Mouse (Mus musculus) urinary bladder, adult 2 months (tissue): ENCODE data around the gene Prim2. TPM values are rescaled to one million over a fixed set of nuclear protein-coding genes. Genes with fewer than 3 reads are reported as not detected.

ENCODE experiments used
- DNase-seq: peaks from one replicate; pipeline ENCODE4 v3.0.0; 2022; ENCODE audit warnings: low spot score
- polyA plus RNA-seq: library from polyadenylated mRNA; depleted of rRNA; stranded (reverse); fragments of >200 nt; gene quantifications from 2 replicates; pipeline ENCODE4 v1.2.3, GENCODE M21; 2012; rRNA removed

Gene Prim2
- polyA plus RNA-seq, result 9.0 and 10.8 TPM in 2 replicates

DNA sequence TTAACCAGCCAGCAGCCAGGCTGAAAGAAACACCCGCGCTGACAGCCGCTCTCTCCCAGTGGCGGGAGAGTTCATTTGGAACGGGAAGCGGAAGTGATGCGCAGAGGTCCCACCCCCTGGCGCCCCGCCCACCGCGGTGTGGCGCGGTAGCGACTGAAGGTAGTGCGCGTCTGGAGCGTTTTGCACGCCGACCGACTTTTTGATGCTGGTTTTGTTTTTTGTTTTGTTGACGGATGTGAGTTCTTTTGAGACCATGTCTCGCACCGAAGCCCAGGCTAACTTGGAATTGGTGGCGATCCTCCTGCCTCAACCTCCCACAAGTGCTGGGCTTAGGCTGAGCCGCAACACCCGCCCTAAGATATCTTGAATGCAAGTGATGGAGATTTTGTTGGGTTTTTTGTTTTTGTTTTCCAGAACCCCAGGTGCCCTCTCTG lies at the start of gene Prim2:
TSS of gene Prim2 (minus strand) at position 88 of the 434 bp plus-strand sequence.
- DNase-seq, result peak; percentile 69

DNA sequence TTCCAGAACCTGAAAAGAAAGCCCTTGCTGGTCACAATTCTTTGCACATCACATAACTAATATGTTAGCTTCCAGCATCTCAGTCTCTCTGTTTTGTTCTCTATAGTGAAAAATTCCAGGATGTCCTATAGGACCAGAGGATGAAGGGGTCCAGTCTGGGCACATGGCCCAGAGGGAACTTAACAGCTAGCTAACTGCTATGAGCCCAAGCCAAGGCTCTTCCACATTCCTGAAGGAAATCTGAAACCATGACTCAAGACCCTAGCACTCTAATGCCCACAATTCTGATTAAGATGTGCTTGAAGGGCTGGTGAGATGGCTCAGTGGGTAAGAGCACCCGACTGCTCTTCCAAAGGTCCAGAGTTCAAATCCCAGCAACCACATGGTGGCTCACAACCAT lies 48.0 kb upstream of the Prim2 start:
- DNase-seq, result no peak

DNA sequence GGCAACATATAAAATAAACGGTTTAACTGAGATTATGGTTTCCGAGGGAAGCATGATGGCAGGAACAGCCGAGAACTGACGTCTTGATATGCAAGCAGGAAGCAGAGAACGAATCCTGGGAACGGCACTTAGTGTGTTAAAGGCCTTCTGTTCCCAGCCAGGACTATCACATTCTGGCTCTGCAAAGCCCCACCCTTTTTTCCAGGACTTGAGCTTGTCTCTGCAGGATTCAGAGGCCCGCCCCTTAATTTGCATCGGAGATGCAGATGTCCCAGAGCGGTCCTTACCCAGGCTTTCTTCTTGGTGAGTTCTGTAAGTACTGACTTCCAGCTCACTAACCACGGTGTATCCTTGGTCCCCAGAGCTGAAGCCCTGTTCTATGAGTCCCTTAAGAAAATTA lies 45.2 kb upstream of the Prim2 start:
- no peak for DNase-seq

DNA sequence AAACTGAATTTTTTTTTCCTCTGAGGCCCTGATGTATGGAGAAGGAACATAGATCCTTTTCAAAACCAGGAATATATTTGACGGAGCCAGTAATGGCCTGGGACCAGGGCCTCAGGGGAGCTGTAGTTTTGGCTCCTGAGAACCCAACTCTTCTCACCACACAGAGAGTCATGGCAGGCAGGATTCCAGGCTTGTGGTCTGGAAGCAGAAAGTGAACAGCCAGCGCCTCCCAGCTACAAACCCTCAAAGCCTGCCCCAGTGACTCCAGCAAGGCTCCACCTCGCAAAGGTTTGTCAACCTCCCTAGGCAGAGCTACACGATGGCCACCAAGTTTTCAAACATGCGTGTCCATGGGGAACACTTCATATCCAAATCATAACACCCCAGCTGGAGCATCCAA lies 42.4 kb upstream of the Prim2 start:
- DNase-seq, result no peak

DNA sequence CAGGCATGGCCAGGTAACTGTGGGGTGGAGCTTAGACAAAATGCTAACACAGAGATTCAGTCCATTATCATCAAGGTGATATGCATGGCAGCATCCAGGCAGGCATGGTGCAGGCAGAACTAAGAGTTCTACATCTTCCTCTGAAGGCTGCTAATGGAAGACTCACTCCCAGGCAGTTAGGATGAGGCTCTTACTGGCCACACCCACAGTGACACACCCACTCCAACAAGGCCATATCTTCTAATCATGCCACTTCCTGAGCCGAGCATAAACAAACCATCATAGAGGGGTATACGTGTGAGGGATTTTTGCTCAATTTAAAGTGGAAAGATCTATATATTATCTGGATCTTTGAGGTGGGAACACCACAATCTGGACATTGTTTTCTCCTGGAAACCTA lies 40.0 kb upstream of the Prim2 start:
- DNase-seq, result no peak

GRCm38 (mm10) chr1:33701244-33701643 lies 31.6 kb upstream of the Prim2 start:
- no peak for DNase-seq

- DNase-seq, result no peak
These were observed 26.4 kb upstream of the Prim2 start for GRCm38 (mm10) chr1:33696016-33696415.

DNA sequence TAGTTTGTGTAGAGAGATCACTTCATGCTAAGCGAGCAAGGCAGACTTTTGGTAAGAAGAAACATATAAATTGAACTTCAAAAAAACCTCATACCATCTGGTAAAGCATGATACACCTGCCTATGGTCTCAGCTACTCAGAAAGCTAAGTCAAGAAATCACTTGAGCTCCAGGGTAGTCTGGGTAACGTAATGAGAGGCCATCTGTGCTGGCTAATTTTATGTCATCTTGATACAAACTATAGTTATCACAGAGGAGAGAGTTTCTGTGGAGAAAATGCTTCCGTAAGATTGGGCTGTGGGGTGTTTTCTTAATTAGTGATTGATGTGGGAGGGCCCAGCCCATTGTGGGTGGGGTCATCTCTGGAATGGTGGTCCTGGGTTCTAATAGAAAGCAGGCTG lies 24.3 kb upstream of the Prim2 start:
- DNase-seq, result no peak

GRCm38 (mm10) chr1:33690087-33690448 lies 20.5 kb upstream of the Prim2 start:
- DNase-seq, result no peak

DNA sequence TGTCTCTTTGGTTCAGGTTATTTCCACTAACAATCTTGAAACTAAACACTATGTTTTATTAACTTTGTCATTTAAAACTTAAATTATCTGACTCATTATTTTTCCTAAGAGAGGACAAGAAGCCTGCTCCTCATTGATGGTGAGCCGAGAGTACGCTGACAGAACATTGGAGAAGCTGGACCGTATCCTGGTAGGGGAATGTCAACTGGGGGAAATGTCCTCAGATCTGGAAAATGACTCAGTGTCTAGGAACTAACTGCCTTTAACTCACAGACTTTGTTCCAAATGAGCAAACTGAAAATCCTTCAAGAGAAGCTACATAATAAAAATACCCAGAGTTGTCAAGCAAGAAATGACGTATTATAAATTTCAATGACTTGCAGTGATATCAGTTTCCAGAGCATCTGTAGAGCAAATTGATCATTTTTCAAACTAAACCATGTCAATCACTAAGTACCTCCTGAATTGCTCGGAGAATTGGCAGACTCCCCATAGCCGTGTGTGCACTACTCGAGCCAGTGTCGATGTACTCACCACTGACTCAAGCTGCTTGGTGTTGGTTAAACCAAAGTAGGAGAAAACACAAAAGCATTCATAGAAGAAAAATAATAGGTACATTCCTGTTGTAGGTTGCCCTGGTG lies 20.0 kb upstream of the Prim2 start:
- no peak for DNase-seq

GRCm38 (mm10) chr1:33688810-33689209 lies 19.2 kb upstream of the Prim2 start:
- no peak for DNase-seq

DNA sequence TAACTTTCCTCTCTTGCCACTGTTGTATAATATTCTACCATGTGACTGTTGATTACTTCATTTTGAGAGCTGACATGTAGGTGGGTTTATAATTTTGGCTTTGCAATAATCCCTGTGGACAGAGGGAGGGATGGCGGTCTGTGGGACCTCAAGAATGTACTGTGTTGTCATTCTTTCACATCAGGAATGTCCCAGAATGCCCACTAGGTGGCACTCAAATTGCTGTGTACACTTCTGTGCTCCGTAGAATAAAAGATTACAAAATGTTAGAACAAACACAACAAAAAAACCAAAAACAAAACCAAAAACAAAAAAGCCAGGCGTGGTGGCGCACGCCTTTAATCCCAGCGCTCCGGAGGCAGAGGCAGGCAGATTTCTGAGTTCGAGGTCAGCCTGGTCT lies 14.9 kb upstream of the Prim2 start:
- DNase-seq, result no peak

DNA sequence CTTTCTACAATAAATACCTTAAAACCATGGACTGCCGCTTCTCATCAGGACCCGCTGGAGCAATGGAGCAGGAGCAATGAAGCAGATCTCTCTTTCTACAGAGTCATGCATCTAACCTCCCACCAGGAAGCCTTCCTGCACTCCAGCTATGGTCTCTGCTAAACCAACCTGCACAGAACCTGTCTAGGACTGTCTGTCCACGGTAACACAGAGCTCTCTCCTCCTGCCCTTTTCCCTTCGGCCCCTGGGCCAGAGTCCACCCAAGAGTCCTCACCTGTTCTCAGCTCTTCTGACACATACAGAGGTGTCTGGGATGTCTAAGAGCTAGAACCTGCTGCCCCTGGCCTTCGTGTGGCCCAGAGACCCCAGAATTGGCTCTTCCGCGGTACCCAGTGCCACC lies 11.3 kb upstream of the Prim2 start:
- DNase-seq, result no peak

DNA sequence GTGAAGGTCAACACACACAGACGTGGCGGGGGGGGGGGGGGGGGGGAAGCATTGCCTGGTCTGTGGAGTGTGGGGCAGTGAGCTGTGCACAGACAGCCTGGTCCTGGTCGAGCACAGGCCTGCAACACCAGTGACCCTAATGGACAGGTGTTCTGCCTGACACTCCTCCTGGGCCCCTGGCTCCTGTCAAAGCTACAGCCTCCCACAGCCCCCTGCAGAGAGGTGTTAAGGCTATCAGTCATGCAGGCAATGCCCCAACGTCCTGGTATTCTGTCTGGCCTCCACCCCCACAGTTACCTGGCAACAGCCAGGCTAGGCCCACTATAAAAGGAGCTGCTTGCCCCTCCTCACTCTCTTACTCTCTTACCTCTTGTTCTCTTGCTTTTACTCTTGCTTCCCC lies 10.8 kb upstream of the Prim2 start:
- no peak for DNase-seq

DNA sequence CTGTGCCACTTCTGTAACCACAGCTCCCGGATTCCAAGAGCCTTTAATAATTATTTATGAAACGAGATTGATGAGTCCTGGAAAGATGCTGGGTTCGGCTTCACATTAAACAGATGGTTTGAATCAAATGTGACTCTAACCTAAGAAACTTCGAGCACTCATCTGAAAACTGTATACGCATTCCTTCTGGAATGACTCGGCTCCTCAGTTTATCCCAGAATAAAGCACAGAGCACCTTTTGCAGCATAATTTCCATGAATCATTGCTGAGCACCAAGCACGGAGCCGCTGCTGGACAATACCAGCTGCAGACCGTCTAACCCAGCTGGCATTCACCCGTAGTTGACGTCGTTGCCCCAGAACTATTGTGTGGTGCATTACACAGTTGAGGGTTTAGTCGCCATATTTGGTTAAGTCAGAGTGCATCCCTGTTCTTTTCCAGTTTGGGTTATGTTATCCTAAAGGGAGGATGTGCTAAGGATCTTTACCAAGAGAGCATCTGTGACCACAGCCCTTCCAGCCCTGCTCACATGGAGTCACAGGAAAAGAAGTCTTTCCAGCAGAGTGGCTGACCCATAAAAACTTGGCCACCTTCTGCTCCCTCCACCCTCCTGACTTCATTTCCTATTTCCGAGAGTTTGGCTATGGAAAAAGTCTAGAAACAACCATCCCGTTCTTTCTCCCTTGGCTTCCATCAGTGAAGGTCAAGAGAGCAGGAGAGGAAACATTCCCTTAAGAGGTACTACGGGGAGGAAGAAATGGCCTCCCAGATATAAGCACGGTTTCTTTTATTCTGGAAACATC lies 3.8 kb upstream of the Prim2 start:
- DNase-seq, result no peak

DNA sequence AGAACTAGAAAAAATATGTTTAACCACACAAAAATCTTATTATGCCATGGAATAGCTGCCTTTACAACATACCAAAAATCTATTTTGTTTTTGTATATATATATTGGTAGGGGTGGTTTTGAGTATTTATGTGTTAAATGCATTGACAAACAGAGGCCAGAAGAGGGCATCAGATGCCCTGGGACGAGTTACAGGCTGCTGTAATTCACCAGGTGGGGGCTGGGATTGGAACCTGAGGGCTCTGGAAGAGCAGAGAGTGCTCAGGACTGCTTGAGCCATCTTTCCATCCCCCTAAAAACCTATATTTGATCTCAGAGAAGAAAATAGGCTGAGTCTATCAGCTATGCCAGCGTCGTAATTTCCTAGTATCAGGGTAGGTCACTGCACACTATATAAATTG lies 2.9 kb upstream of the Prim2 start:
- DNase-seq, result no peak

DNA sequence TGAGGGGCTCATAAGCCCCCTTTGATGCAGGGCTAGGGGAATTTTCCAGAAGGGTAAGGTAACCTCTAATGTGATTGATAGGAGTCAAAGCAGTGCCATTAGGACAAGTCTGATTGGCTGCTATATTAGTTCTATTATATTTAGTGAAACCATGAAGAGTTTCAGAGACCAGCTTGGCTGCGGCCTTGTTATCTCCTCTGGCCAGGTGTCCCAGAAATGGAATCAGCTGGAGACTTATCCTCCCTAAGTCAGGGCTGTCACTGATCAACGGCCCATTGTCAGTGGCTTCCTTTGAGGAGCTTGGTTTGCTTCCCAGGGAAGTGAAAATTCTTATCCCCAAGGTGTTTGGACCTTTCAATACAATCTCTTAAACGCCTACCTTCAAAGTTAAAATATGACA lies 2.5 kb upstream of the Prim2 start:
- DNase-seq, result no peak

- no peak for DNase-seq
These were observed 1.8 kb upstream of the Prim2 start for GRCm38 (mm10) chr1:33671441-33671840.

- peak; percentile 33 for DNase-seq
These were observed 595 bp upstream of the Prim2 start for GRCm38 (mm10) chr1:33670164-33670616.

DNA sequence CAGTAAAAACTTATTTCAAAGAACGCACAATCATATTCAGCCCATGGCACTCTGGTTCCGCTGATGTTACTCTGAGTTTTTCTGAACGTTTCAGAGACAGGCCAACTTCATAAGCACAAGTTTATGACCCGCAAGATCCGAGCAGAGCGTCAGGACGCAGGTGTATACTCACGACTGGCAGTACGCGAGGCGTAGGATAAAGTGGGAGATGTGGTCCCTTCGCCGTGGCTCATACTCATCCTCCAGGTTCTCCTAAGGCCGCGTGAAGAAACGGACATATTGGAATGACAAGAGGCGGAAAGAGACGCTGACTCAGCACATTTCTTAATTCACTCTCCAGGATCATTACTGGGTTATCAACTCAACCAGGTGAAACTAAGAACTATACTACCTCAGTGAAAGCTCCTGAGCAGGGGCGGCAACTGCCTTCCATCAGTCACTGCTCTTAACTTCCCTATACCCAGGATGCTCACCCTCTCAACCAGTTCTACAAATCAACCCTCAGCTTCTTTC lies 5.9 kb downstream of the Prim2 start:
- no peak for DNase-seq

- no peak for DNase-seq
These were observed 6.4 kb downstream of the Prim2 start for GRCm38 (mm10) chr1:33663163-33663562.

DNA sequence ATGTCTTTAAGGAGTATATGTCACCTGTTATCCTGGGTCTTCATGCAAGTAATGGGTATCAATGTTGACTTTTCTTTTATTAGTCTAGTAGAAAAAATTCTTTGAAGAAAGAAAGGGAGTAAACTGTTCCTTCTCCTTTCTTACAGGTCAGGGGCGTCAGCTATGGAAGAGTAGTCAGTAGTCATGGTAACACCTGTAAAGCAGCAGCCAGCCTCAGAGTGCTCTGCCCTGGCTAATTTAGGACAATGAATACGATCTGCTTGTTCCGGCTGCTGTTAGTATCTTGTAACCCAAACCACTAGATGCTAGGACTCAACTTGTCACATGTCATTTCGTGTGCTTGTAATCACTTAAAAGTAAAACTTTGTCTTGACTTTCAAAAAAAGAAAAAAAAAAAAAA lies 11.3 kb downstream of the Prim2 start:
- no peak for DNase-seq

DNA sequence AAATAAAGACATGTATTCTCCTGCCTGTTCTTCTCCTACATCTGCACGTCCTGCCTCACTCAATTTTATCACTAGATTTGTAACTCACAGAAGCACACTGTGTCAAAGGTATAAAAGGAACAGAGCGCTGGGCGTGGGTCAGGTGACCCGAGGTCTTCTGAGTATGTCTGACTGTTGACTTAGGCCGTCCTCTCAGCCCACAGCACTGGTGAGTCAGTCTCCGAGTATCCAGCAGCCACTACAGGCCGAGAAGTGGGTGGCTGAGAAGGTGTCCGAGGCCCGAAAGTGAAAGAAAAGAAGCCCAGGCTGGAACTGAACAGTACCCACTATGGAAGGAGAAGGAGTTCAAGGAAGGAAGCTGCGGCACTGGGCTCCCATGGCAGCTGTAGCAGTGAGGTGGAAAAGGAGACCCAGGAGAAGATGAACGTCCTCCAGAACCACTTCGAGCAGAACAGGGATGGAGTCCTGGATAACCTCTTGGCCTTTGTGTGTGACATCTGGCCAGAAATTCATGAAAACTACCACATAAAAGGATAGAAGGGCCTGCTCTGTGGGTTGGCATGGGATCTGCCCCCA lies 11.9 kb downstream of the Prim2 start:
- DNase-seq, result no peak
